Mouse (Mus musculus) liver, postnatal 0 days (tissue): Measurements from ENCODE around the gene Adipor2.

Experiments used
- CTCF ChIP-seq: sonication (generic); IDR thresholded peaks from 2 replicates; pipeline ENCODE4 v1.5.1; 2016; ENCODE audit warnings: antibody characterized with exemption, low read depth
- EP300 ChIP-seq: IDR thresholded peaks from 2 replicates; pipeline ENCODE4 v1.6.1; 2016; ENCODE audit warnings: antibody characterized with exemption, low read depth, mild to moderate bottlenecking

GRCm38 (mm10) chr6:119377613-119378012, 39.9 kb downstream of the Adipor2 start:
- TF ChIP-seq CTCF: no peak
- TF ChIP-seq EP300: peak; percentile 43; the same call in 1 of the 2 replicates
